Mouse (Mus musculus): ENCODE results near the gene Rragd. TPM values are rescaled to one million over a fixed set of nuclear protein-coding genes. Genes with fewer than 3 reads are reported as not detected.
"Not testable (repeated sequence)": the region's sequence is repeated elsewhere in the genome, so short reads cannot be mapped to it uniquely, and the experiment has no call there.

The Rragd gene
- polyA plus RNA-seq, 1 experiment from 2014 or later: 16.0 TPM

- H3K36me3 ChIP-seq (ENCODE audit: insufficient read depth, low read length): no peaks in the 10 kb centered on the region
- no peak overlapping the region for H3K9ac ChIP-seq (replicated peaks; ENCODE audit: low read length)
- peak overlapping the region; percentile 82 for H3K4me2 ChIP-seq (replicated peaks; ENCODE audit: low read depth, low read length)
- H3K27me3 ChIP-seq (ENCODE audit: insufficient read depth, low read length): no peaks in the 10 kb centered on the region
- WGBS: 3% methylated on average over 7 of the region's 7 CpGs
- H3K4me1 ChIP-seq (ENCODE audit: insufficient read depth, low read length): peaks cover 20% of the 10 kb centered on the region; the same call in 1 of the 2 replicates
- no peak overlapping the region for H3K27ac ChIP-seq (ENCODE audit: low read length)
- H3K4me3 ChIP-seq (ENCODE audit: low read length): peak overlapping the region; percentile 38; the same call in 1 of the 2 replicates
- no peak for ATAC-seq (ENCODE audit: low FRiP score, low TSS enrichment)
- no peaks in the 10 kb centered on the region for H3K9me3 ChIP-seq (ENCODE audit: low read length)
Measured at GRCm38 (mm10) chr4:32952681-32953080, 30.2 kb upstream of the Rragd start.

GRCm38 (mm10) chr4:32956423-32956822 is 26.4 kb upstream of the Rragd start:
- 50% methylated on average over 2 of the region's 2 CpGs for WGBS
- H3K27me3 ChIP-seq (ENCODE audit: insufficient read depth, low read length): no peaks in the 10 kb centered on the region
- ATAC-seq (ENCODE audit: low FRiP score, low TSS enrichment): no peak
- no peak overlapping the region for H3K9ac ChIP-seq (replicated peaks; ENCODE audit: low read length)
- no peak overlapping the region for H3K4me2 ChIP-seq (replicated peaks; ENCODE audit: low read depth, low read length)
- H3K9me3 ChIP-seq (ENCODE audit: low read length): no peaks in the 10 kb centered on the region
- no peak overlapping the region for H3K4me3 ChIP-seq (ENCODE audit: low read length)
- H3K36me3 ChIP-seq (ENCODE audit: insufficient read depth, low read length): no peaks in the 10 kb centered on the region
- H3K27ac ChIP-seq (ENCODE audit: low read length): no peak overlapping the region
- H3K4me1 ChIP-seq (ENCODE audit: insufficient read depth, low read length): peaks cover 14% of the 10 kb centered on the region; the same call in 1 of the 2 replicates

- ATAC-seq (ENCODE audit: low FRiP score, low TSS enrichment): no peak
- 60% methylated on average over 3 of the region's 3 CpGs for WGBS
- H3K27ac ChIP-seq (ENCODE audit: low read length): no peak overlapping the region
Measured at GRCm38 (mm10) chr4:32961394-32961793, 21.4 kb upstream of the Rragd start.

GRCm38 (mm10) chr4:32964619-32965018 is 18.2 kb upstream of the Rragd start:
- not testable (repeated sequence) for H3K4me3 ChIP-seq (ENCODE audit: low read length); H3K9ac ChIP-seq (replicated peaks; ENCODE audit: low read length); H3K4me2 ChIP-seq (replicated peaks; ENCODE audit: low read depth, low read length); H3K27me3 ChIP-seq (ENCODE audit: insufficient read depth, low read length); H3K9me3 ChIP-seq (ENCODE audit: low read length); ATAC-seq (ENCODE audit: low FRiP score, low TSS enrichment); H3K4me1 ChIP-seq (ENCODE audit: insufficient read depth, low read length); H3K36me3 ChIP-seq (ENCODE audit: insufficient read depth, low read length); H3K27ac ChIP-seq (ENCODE audit: low read length)
- 86% methylated on average over 19 of the region's 19 CpGs for WGBS

More at GRCm38 (mm10) chr4:32961394-32961793, 21.4 kb upstream of the Rragd start:
- Histone ChIP-seq H3K4me2 (replicated peaks; ENCODE audit: low read depth, low read length) (no peak overlapping the region), H3K9me3 (ENCODE audit: low read length) (no peaks in the 10 kb centered on the region), H3K4me3 (ENCODE audit: low read length) (no peak overlapping the region), H3K9ac (replicated peaks; ENCODE audit: low read length) (no peak overlapping the region), H3K4me1 (ENCODE audit: insufficient read depth, low read length) (no peaks in the 10 kb centered on the region), H3K27me3 (ENCODE audit: insufficient read depth, low read length) (no peaks in the 10 kb centered on the region), H3K36me3 (ENCODE audit: insufficient read depth, low read length) (no peaks in the 10 kb centered on the region)

GRCm38 (mm10) chr4:32977331-32977730 is 5.5 kb upstream of the Rragd start:
- Histone ChIP-seq H3K4me3 (ENCODE audit: low read length) (no peak overlapping the region), H3K27me3 (ENCODE audit: insufficient read depth, low read length) (0 out of 2 replicates have a peak, but pooled peaks cover 4% of the 10 kb centered on the region), H3K9ac (replicated peaks; ENCODE audit: low read length) (no peak overlapping the region), H3K4me1 (ENCODE audit: insufficient read depth, low read length) (0 out of 2 replicates have a peak, but pooled peaks cover under 1% of the 10 kb centered on the region), H3K27ac (ENCODE audit: low read length) (no peak overlapping the region), H3K4me2 (replicated peaks; ENCODE audit: low read depth, low read length) (no peak overlapping the region), H3K9me3 (ENCODE audit: low read length) (peaks cover 15% of the 10 kb centered on the region), H3K36me3 (ENCODE audit: insufficient read depth, low read length) (no peaks in the 10 kb centered on the region)
- 91% methylated on average over 4 of the region's 4 CpGs for WGBS
- ATAC-seq (ENCODE audit: low FRiP score, low TSS enrichment): no peak

- Histone ChIP-seq H3K9ac (replicated peaks; ENCODE audit: low read length) (no peak overlapping the region), H3K9me3 (ENCODE audit: low read length) (no peaks in the 10 kb centered on the region), H3K27me3 (ENCODE audit: insufficient read depth, low read length) (0 out of 2 replicates have a peak, but pooled peaks cover 4% of the 10 kb centered on the region), H3K36me3 (ENCODE audit: insufficient read depth, low read length) (no peaks in the 10 kb centered on the region), H3K4me2 (replicated peaks; ENCODE audit: low read depth, low read length) (no peak overlapping the region), H3K27ac (ENCODE audit: low read length) (no peak overlapping the region), H3K4me1 (ENCODE audit: insufficient read depth, low read length) (peaks cover 11% of the 10 kb centered on the region), H3K4me3 (ENCODE audit: low read length) (no peak overlapping the region)
- WGBS: 77% methylated on average over 3 of the region's 3 CpGs
- ATAC-seq (ENCODE audit: low FRiP score, low TSS enrichment): no peak
Measured at GRCm38 (mm10) chr4:32980061-32980460, 2.8 kb upstream of the Rragd start.

- no peak overlapping the region for H3K9ac ChIP-seq (replicated peaks; ENCODE audit: low read length)
- peaks cover 13% of the 10 kb centered on the region for H3K4me1 ChIP-seq (ENCODE audit: insufficient read depth, low read length)
- no peaks in the 10 kb centered on the region for H3K36me3 ChIP-seq (ENCODE audit: insufficient read depth, low read length)
- no peak for ATAC-seq (ENCODE audit: low FRiP score, low TSS enrichment)
- 28% methylated on average over 5 of the region's 5 CpGs for WGBS
- H3K27me3 ChIP-seq (ENCODE audit: insufficient read depth, low read length): 0 out of 2 replicates have a peak, but pooled peaks cover 4% of the 10 kb centered on the region
- H3K27ac ChIP-seq (ENCODE audit: low read length): no peak overlapping the region
- H3K4me2 ChIP-seq (replicated peaks; ENCODE audit: low read depth, low read length): peak overlapping the region; percentile 100
- no peaks in the 10 kb centered on the region for H3K9me3 ChIP-seq (ENCODE audit: low read length)
- H3K4me3 ChIP-seq (ENCODE audit: low read length): no peak overlapping the region; the same call in 1 of the 2 replicates
Measured at GRCm38 (mm10) chr4:32981617-32982016, 1.2 kb upstream of the Rragd start.

GRCm38 (mm10) chr4:32982041-32982715 is 659 bp upstream of the Rragd start:
- peak; percentile 40; the same call in 1 of the 2 replicates for ATAC-seq (ENCODE audit: low FRiP score, low TSS enrichment)
- peak overlapping the region; percentile 35 for H3K27ac ChIP-seq (ENCODE audit: low read length)
- peak overlapping the region; percentile 100 for H3K4me2 ChIP-seq (replicated peaks; ENCODE audit: low read depth, low read length)
- H3K27me3 ChIP-seq (ENCODE audit: insufficient read depth, low read length): 0 out of 2 replicates have a peak, but pooled peaks cover 4% of the 10 kb centered on the region
- H3K4me1 ChIP-seq (ENCODE audit: insufficient read depth, low read length): peaks cover 13% of the 10 kb centered on the region
- WGBS: 2% methylated on average over 15 of the region's 15 CpGs
- H3K36me3 ChIP-seq (ENCODE audit: insufficient read depth, low read length): no peaks in the 10 kb centered on the region
- H3K9me3 ChIP-seq (ENCODE audit: low read length): no peaks in the 10 kb centered on the region
- peak overlapping the region; percentile 81 for H3K9ac ChIP-seq (replicated peaks; ENCODE audit: low read length)
- H3K4me3 ChIP-seq (ENCODE audit: low read length): peak overlapping the region; percentile 83

- peak overlapping the region; percentile 83 for H3K4me3 ChIP-seq (ENCODE audit: low read length)
- peak overlapping the region; percentile 74 for H3K27ac ChIP-seq (ENCODE audit: low read length)
- H3K9ac ChIP-seq (replicated peaks; ENCODE audit: low read length): peak overlapping the region; percentile 81
- no peaks in the 10 kb centered on the region for H3K36me3 ChIP-seq (ENCODE audit: insufficient read depth, low read length)
- under 1% methylated on average over 74 of the region's 94 CpGs for WGBS
- H3K9me3 ChIP-seq (ENCODE audit: low read length): no peaks in the 10 kb centered on the region
- 0 out of 2 replicates have a peak, but pooled peaks cover 4% of the 10 kb centered on the region for H3K27me3 ChIP-seq (ENCODE audit: insufficient read depth, low read length)
- H3K4me2 ChIP-seq (replicated peaks; ENCODE audit: low read depth, low read length): peak overlapping the region; percentile 100
- ATAC-seq (ENCODE audit: low FRiP score, low TSS enrichment): peak; percentile 69
- peaks cover 13% of the 10 kb centered on the region for H3K4me1 ChIP-seq (ENCODE audit: insufficient read depth, low read length)
Measured at GRCm38 (mm10) chr4:32983176-32984155, 629 bp downstream of the Rragd start.
